11 mouse cellular contexts compared by ENCODE assay signal in the genomic region with DNA sequence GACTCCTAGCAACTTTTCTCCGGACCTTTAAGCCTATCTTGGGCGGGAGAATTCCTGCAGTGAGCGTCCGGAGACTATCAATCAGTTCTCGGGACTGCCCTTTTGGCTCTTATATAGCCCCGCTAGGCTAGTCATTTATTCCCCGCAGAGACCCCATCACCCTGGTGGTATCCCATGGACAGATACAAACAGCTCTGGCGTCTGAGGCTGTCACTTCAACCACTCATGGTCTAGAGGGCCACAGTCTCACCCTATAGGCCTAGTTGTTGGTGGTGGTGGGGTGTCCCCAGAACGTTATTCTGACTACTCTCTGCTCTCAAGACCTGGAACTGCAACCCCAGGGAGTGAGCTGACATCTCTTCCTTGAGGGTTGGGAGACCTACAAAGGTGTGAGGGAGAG. TPM values are rescaled to one million over a fixed set of nuclear protein-coding genes. Genes with fewer than 3 reads are reported as not detected.
A peak's percentile ranks its signal among the peaks of the same experiment; 100 is the strongest.
DNase-seq lines count a peak whose midpoint lies in the region; ATAC-seq lines count a peak whose summit lies in the region.
"Had no signal": no experiment of that assay in that cellular context is flagged by ENCODE, and none has a peak within 500 bp of the region (broad histone marks: within the 10 kb centered on the region; RNA-seq: fewer than 3 reads in every experiment).

No protein-coding gene starts in this region.

- no peak overlapping the region for H3K27ac ChIP-seq in kidney, embryonic 16.5 days (ENCODE audit: low read length)
- H3K27ac ChIP-seq in embryonic facial prominence, embryonic 15.5 days (replicated peaks) = no peak overlapping the region
- H3K27ac ChIP-seq in intestine, embryonic 14.5 days (ENCODE audit: low read depth) = no peak overlapping the region
- H3K27ac ChIP-seq in neural tube, embryonic 12.5 days = no peak overlapping the region

- no peak for DNase-seq in kidney, adult 11 months
- no peak for DNase-seq in intestine, embryonic 14.5 days (ENCODE audit: low spot score)
- no peak for DNase-seq in adrenal gland, adult 2 months
- DNase-seq in MN1 (ENCODE audit: low spot score) = no peak
- no peak for DNase-seq in gastrocnemius, postnatal 25 days

- no peaks in the 10 kb centered on the region for H3K36me3 ChIP-seq in kidney, embryonic 16.5 days (ENCODE audit: insufficient read depth, low read length)
- no peaks in the 10 kb centered on the region for H3K36me3 ChIP-seq in embryonic facial prominence, embryonic 15.5 days
- no peaks in the 10 kb centered on the region for H3K36me3 ChIP-seq in intestine, embryonic 14.5 days (ENCODE audit: control insufficient read depth, insufficient read depth, low read length)
- H3K36me3 ChIP-seq in neural tube, embryonic 12.5 days = no peaks in the 10 kb centered on the region

- H3K9me3 ChIP-seq in kidney, embryonic 16.5 days (ENCODE audit: low read length) = no peaks in the 10 kb centered on the region
- no peaks in the 10 kb centered on the region for H3K9me3 ChIP-seq in embryonic facial prominence, embryonic 15.5 days (replicated peaks)
- no peaks in the 10 kb centered on the region for H3K9me3 ChIP-seq in intestine, embryonic 14.5 days (ENCODE audit: control insufficient read depth, low read length)
- H3K9me3 ChIP-seq in neural tube, embryonic 12.5 days = no peaks in the 10 kb centered on the region

- WGBS in kidney, embryonic 16.5 days = 13% methylated on average over 9 of the region's 9 CpGs
- WGBS in embryonic facial prominence, embryonic 15.5 days = 10% methylated on average over 9 of the region's 9 CpGs
- 7% methylated on average over 9 of the region's 9 CpGs for WGBS in intestine, embryonic 14.5 days
- under 1% methylated on average over 9 of the region's 9 CpGs for WGBS in neural tube, embryonic 12.5 days

- H3K4me1 ChIP-seq in kidney, embryonic 16.5 days (ENCODE audit: insufficient read depth, low read length) = peaks cover 17% of the 10 kb centered on the region
- H3K4me1 ChIP-seq in embryonic facial prominence, embryonic 15.5 days = peaks cover 16% of the 10 kb centered on the region
- peaks cover 7% of the 10 kb centered on the region; the same call in 1 of the 2 replicates for H3K4me1 ChIP-seq in intestine, embryonic 14.5 days (replicated peaks; ENCODE audit: control insufficient read depth, insufficient read depth, low read length)
- peaks cover 15% of the 10 kb centered on the region for H3K4me1 ChIP-seq in neural tube, embryonic 12.5 days

- peak overlapping the region; percentile 97; the same call in 1 of the 2 replicates for H3K4me2 ChIP-seq in kidney, embryonic 16.5 days (replicated peaks; ENCODE audit: low read depth, low read length)
- H3K4me2 ChIP-seq in embryonic facial prominence, embryonic 15.5 days (replicated peaks) = peak overlapping the region; percentile 97
- peak overlapping the region; percentile 89 for H3K4me2 ChIP-seq in intestine, embryonic 14.5 days (ENCODE audit: low read length)
- peak overlapping the region; percentile 89 for H3K4me2 ChIP-seq in neural tube, embryonic 12.5 days (replicated peaks)

- ATAC-seq in kidney, embryonic 16.5 days (ENCODE audit: low FRiP score, low TSS enrichment) = no peak
- ATAC-seq in embryonic facial prominence, embryonic 15.5 days (ENCODE audit: insufficient number of reproducible peaks, low FRiP score, low TSS enrichment, low read depth) = no peak
- no peak for ATAC-seq in intestine, embryonic 14.5 days (replicated peaks; ENCODE audit: low FRiP score, low TSS enrichment, low read depth)
- no peak for ATAC-seq in neural tube, embryonic 12.5 days (ENCODE audit: low FRiP score, low read depth)
- ATAC-seq: Patski had no signal

- peak overlapping the region; percentile 61 for H3K4me3 ChIP-seq in kidney, embryonic 16.5 days (ENCODE audit: low read length)
- peak overlapping the region; percentile 52 for H3K4me3 ChIP-seq in embryonic facial prominence, embryonic 15.5 days (replicated peaks)
- H3K4me3 ChIP-seq in intestine, embryonic 14.5 days (ENCODE audit: low read depth, low read length) = peak overlapping the region; percentile 48; the same call in 1 of the 2 replicates
- H3K4me3 ChIP-seq in neural tube, embryonic 12.5 days = peak overlapping the region; percentile 46; the same call in 1 of the 2 replicates

- H3K27me3 ChIP-seq in kidney, embryonic 16.5 days (ENCODE audit: insufficient read depth, low read length) = peaks cover 70% of the 10 kb centered on the region
- H3K27me3 ChIP-seq in embryonic facial prominence, embryonic 15.5 days = peaks cover 89% of the 10 kb centered on the region
- peaks cover 84% of the 10 kb centered on the region for H3K27me3 ChIP-seq in intestine, embryonic 14.5 days (replicated peaks; ENCODE audit: control insufficient read depth, insufficient read depth, low read length)
- peaks cover 94% of the 10 kb centered on the region for H3K27me3 ChIP-seq in neural tube, embryonic 12.5 days (replicated peaks)
- H3K27me3 ChIP-seq: Patski had no signal

- no peak overlapping the region for H3K9ac ChIP-seq in kidney, embryonic 16.5 days (replicated peaks; ENCODE audit: low read length)
- H3K9ac ChIP-seq in embryonic facial prominence, embryonic 15.5 days = no peak overlapping the region
- H3K9ac ChIP-seq in intestine, embryonic 14.5 days (ENCODE audit: low read length) = no peak overlapping the region
- no peak overlapping the region for H3K9ac ChIP-seq in neural tube, embryonic 12.5 days

RNA-seq across cellular contexts. Expression of a gene that starts 1.1 kb away (rescaled TPM):
- 5.4 and 5.8 TPM in 2 replicates for polyA plus RNA-seq in kidney, embryonic 16.5 days (2015; fragmentation: Nextera tagmentation; extraction: Ambion mirVana)
- polyA plus RNA-seq in embryonic facial prominence, embryonic 15.5 days (2015; fragmentation: Nextera tagmentation; extraction: Ambion mirVana) = 3.8 and 7.0 TPM in 2 replicates
- polyA plus RNA-seq in intestine, embryonic 14.5 days (2014; fragmentation: Nextera tagmentation; extraction: Ambion mirVana) = 21.4 and 22.6 TPM in 2 replicates
- 0.13 and 0.40 TPM in 2 replicates for polyA plus RNA-seq in neural tube, embryonic 12.5 days (2016; fragmentation: Nextera tagmentation; extraction: Ambion mirVana)
- total RNA-seq in adrenal gland, adult 2 months (2021) = under 1 TPM; 0.17 to 0.55 TPM
- polyA plus RNA-seq in adrenal gland, adult 2 months (2012; rRNA removed) = 0.22 and 0.37 TPM in 2 replicates
- total RNA-seq in gastrocnemius, postnatal 25 days (2021) = under 1 TPM in 1 of 2 experiments, not detected in 1; 0.35 TPM

RNA-seq across cellular contexts. Expression of a gene that starts 8.9 kb away (rescaled TPM):
- 62.0 and 62.4 TPM in 2 replicates for polyA plus RNA-seq in kidney, embryonic 16.5 days (2015; fragmentation: Nextera tagmentation; extraction: Ambion mirVana)
- polyA plus RNA-seq in embryonic facial prominence, embryonic 15.5 days (2015; fragmentation: Nextera tagmentation; extraction: Ambion mirVana) = 41.0 and 41.3 TPM in 2 replicates
- polyA plus RNA-seq in intestine, embryonic 14.5 days (2014; fragmentation: Nextera tagmentation; extraction: Ambion mirVana) = 40.5 and 44.8 TPM in 2 replicates
- polyA plus RNA-seq in neural tube, embryonic 12.5 days (2016; fragmentation: Nextera tagmentation; extraction: Ambion mirVana) = 45.7 and 47.4 TPM in 2 replicates
- 10 to 100 TPM; 20.8 to 23.5 TPM for total RNA-seq in adrenal gland, adult 2 months (2021)
- 65.3 and 67.8 TPM in 2 replicates for polyA plus RNA-seq in adrenal gland, adult 2 months (2012; rRNA removed)
- total RNA-seq in gastrocnemius, postnatal 25 days (2021) = 10 to 100 TPM in 1 of 2 experiments, 1 to 10 TPM in 1; 9.6 to 11.8 TPM

RNA-seq across cellular contexts. Expression of a gene that starts 19.9 kb away (rescaled TPM):
- not detected in 2 replicates for polyA plus RNA-seq in kidney, embryonic 16.5 days (2015; fragmentation: Nextera tagmentation; extraction: Ambion mirVana)
- 0.09 TPM in 1 of 2 replicates, not detected in the other for polyA plus RNA-seq in embryonic facial prominence, embryonic 15.5 days (2015; fragmentation: Nextera tagmentation; extraction: Ambion mirVana)
- polyA plus RNA-seq in intestine, embryonic 14.5 days (2014; fragmentation: Nextera tagmentation; extraction: Ambion mirVana) = 0.05 and 0.07 TPM in 2 replicates
- polyA plus RNA-seq in neural tube, embryonic 12.5 days (2016; fragmentation: Nextera tagmentation; extraction: Ambion mirVana) = 10.0 and 11.2 TPM in 2 replicates
- not detected for total RNA-seq in adrenal gland, adult 2 months (2021)
- polyA plus RNA-seq in adrenal gland, adult 2 months (2012; rRNA removed) = not detected in 2 replicates
- total RNA-seq in gastrocnemius, postnatal 25 days (2021) = not detected
- total RNA-seq: liver, adult 2 months had no signal
- polyA plus RNA-seq: gonadal fat pad, adult 2 months; liver, adult 2 months; Patski had no signal

RNA-seq across cellular contexts. Expression of a gene that starts 34.3 kb away (rescaled TPM):
- polyA plus RNA-seq in kidney, embryonic 16.5 days (2015; fragmentation: Nextera tagmentation; extraction: Ambion mirVana) = 2.4 and 2.7 TPM in 2 replicates
- polyA plus RNA-seq in embryonic facial prominence, embryonic 15.5 days (2015; fragmentation: Nextera tagmentation; extraction: Ambion mirVana) = 8.4 and 12.2 TPM in 2 replicates
- not detected in 2 replicates for polyA plus RNA-seq in intestine, embryonic 14.5 days (2014; fragmentation: Nextera tagmentation; extraction: Ambion mirVana)
- polyA plus RNA-seq in neural tube, embryonic 12.5 days (2016; fragmentation: Nextera tagmentation; extraction: Ambion mirVana) = 2.7 and 2.9 TPM in 2 replicates
- under 1 TPM; 0.31 to 0.32 TPM for total RNA-seq in adrenal gland, adult 2 months (2021)
- 0.46 and 0.54 TPM in 2 replicates for polyA plus RNA-seq in adrenal gland, adult 2 months (2012; rRNA removed)
- total RNA-seq in gastrocnemius, postnatal 25 days (2021) = 1,000 to 10,000 TPM; 2,256 to 3,626 TPM
- polyA plus RNA-seq: Patski had no signal

RNA-seq across cellular contexts. Expression of a gene that starts 36.9 kb away (rescaled TPM):
- polyA plus RNA-seq in kidney, embryonic 16.5 days (2015; fragmentation: Nextera tagmentation; extraction: Ambion mirVana) = 2.5 and 2.8 TPM in 2 replicates
- 0.56 and 0.66 TPM in 2 replicates for polyA plus RNA-seq in embryonic facial prominence, embryonic 15.5 days (2015; fragmentation: Nextera tagmentation; extraction: Ambion mirVana)
- not detected in 2 replicates for polyA plus RNA-seq in intestine, embryonic 14.5 days (2014; fragmentation: Nextera tagmentation; extraction: Ambion mirVana)
- 0.49 and 1.2 TPM in 2 replicates for polyA plus RNA-seq in neural tube, embryonic 12.5 days (2016; fragmentation: Nextera tagmentation; extraction: Ambion mirVana)
- total RNA-seq in adrenal gland, adult 2 months (2021) = 100 to 1,000 TPM; 314 to 601 TPM
- polyA plus RNA-seq in adrenal gland, adult 2 months (2012; rRNA removed) = 379 and 598 TPM in 2 replicates
- total RNA-seq in gastrocnemius, postnatal 25 days (2021) = 1 to 10 TPM in 1 of 2 experiments, under 1 TPM in 1; 0.87 to 2.9 TPM
- total RNA-seq: liver, adult 2 months had no signal
- polyA plus RNA-seq: liver, adult 2 months; Patski had no signal

Comparison
In these comparisons a context has a peak if more than half of its experiments do, and no peak if none do; other contexts are left out.
1. RNA of a gene that starts 19.9 kb away (polyA plus RNA-seq): 10.0 to 11.2 TPM in neural tube, embryonic 12.5 days; 0.09 TPM in embryonic facial prominence, embryonic 15.5 days, 0.05 to 0.07 TPM in intestine, embryonic 14.5 days, not detected in kidney, embryonic 16.5 days and not detected in adrenal gland, adult 2 months; every median in the first group is over 10 times any median in the second.
2. Peak in every context shown above with its lines, with median percentiles within 50 percentile points of each other: H3K4me2 ChIP-seq and H3K4me3 ChIP-seq.